Mouse (Mus musculus) cortical plate, adult 2 months (tissue): ENCODE measurements around the gene Lemd1.

Source experiments
- CTCF ChIP-seq: fragments of 200-500 bp; IDR thresholded peaks from 2 replicates; pipeline ENCODE4 v1.5.1; 2011; ENCODE audit warnings: mild to moderate bottlenecking, control low read depth, low read length; ENCODE audit not compliant: insufficient read depth; ENCODE audit errors: extremely low read depth
- POLR2A ChIP-seq: fragments of 200-500 bp; IDR thresholded peaks from 2 replicates; pipeline ENCODE4 v1.6.1; 2011; ENCODE audit warnings: mild to moderate bottlenecking, low read length, control low read depth; ENCODE audit not compliant: insufficient read depth; ENCODE audit errors: extremely low read depth

DNA sequence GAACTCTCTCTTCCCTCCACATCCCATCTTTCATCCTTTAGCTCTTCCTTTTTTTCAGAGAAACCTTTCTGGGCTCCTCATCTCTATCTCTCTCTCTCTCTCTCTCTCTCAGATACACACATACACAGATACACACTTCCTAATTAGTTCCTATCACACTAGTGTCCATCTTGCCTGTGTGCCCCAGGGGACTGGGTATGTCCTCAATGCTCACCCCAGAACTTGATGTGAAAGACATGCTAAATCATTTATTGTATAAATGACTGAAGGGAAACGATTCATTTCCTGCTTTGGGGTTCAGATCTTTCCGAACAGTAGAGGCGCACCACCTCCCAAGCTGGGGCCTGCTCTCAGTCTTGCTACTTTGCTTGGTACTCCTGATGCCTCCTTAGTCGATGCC lies 2.0 kb upstream of the Lemd1 start:
- TF ChIP-seq CTCF (no peak), POLR2A (no peak)
